Mouse (Mus musculus): ENCODE measurements around the gene Atp5b.

The Atp5b gene

GRCm38 (mm10) chr10:128096313-128096692 is 13.2 kb downstream of the Atp5b start:
- no peak for DNase-seq (ENCODE audit: low read depth in 2 of 2, low spot score in 2 of 2)

DNA sequence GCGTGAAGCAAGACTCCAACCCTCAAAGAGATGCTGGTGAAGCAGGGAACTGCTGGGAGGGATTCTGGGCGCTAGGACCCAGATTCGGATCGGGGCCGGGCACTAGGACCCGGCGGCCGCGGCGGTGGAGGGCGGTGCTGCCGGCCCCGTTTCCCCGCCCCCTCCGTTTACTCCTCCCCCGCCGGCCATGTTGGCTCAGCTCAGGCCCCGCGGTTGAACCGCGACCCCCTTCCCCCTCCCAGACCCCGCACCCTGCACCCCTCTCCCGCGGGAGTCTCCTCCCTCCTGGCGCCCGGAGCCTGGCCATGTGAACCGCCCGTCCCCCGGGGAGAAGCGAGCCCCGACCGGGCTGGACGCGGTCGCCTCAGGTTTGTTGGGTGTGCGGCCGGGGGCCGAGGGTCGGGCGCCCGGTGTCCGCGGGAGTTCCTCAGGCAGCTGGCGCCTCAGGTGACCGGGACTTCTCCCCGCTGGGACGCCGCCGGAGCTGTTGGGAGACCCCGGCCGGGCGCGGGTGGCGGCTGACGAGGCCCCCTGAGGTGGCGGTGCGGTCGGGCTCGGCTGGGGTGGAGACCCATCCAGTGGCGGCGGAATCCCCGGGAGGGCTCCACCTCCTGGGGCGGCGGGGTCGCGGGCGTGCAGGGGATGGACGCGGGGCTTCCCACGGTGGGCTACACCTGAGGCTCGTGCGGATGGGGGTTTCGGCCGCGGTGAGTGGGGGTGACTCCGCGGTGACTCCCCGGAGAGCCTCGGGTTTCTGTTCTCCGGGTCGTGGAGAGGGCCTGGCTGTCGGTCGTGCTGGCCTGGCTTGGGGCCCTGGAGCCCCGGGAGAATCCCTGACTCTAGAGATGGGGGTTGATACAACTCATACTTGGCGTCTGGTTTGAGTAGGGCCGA is 13.9 kb downstream of the Atp5b start:
- peak; percentile 69 to 76 for DNase-seq (ENCODE audit: low read depth in 2 of 2, low spot score in 2 of 2)

DNA sequence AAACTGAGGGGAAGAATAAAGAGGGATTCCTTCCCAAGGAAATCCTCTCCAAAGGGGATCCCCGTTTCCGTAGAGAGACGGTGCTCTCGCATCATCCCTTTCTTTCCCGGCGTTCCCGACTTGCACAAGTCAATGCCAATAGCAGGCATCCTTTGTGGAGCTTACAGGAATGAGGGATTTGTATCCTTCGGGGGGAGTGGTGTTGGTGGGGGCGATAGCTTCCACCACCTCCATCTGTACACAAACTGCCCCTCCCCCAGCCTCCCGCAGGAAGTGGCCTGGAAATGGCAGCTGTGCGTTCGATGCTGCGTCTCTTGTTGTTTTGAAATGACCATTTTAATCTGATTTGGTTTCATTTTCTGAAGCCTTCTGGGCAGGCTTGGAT is 14.5 kb downstream of the Atp5b start:
- peak; percentile 23 to 58 for DNase-seq (ENCODE audit: low read depth in 2 of 2, low spot score in 2 of 2)

- DNase-seq (ENCODE audit: low read depth in 2 of 2, low spot score in 2 of 2) = no peak
Observed at GRCm38 (mm10) chr10:128110103-128110761, 27.2 kb downstream of the Atp5b start.

DNA sequence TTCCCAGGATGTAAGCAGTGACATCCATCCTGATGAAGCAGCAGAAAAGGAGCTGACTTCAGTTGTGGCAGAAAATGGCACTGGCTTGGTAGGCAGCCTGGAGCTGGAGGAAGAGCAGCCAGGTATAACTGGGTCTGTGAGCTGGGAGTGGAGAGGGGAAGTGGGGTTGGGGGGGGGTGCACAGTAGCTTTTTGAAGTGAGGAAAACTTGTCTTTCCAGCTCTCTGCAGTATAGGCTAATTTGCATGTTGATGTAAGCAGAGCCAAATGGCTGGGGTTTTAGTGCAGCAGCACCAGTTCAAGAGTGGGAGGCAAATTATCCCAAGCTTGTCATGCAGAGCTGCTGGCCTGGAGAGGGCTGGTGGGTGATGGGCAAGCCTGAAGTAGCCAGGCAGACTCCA is 28.2 kb downstream of the Atp5b start:
- no peak for DNase-seq (ENCODE audit: low read depth in 2 of 2, low spot score in 2 of 2)

GRCm38 (mm10) chr10:128123833-128124232 is 40.8 kb downstream of the Atp5b start:
- no peak for DNase-seq (ENCODE audit: low read depth in 2 of 2, low spot score in 2 of 2)

GRCm38 (mm10) chr10:128124831-128125230 is 41.8 kb downstream of the Atp5b start:
- no peak for DNase-seq (ENCODE audit: low read depth in 2 of 2, low spot score in 2 of 2)

GRCm38 (mm10) chr10:128125951-128126350 is 42.9 kb downstream of the Atp5b start:
- DNase-seq (ENCODE audit: low read depth in 2 of 2, low spot score in 2 of 2) = no peak

GRCm38 (mm10) chr10:128127497-128127896 is 44.4 kb downstream of the Atp5b start:
- no peak for DNase-seq (ENCODE audit: low read depth in 2 of 2, low spot score in 2 of 2)

- DNase-seq (ENCODE audit: low read depth in 2 of 2, low spot score in 2 of 2) = no peak
Observed at GRCm38 (mm10) chr10:128128143-128128542, 45.1 kb downstream of the Atp5b start.

DNA sequence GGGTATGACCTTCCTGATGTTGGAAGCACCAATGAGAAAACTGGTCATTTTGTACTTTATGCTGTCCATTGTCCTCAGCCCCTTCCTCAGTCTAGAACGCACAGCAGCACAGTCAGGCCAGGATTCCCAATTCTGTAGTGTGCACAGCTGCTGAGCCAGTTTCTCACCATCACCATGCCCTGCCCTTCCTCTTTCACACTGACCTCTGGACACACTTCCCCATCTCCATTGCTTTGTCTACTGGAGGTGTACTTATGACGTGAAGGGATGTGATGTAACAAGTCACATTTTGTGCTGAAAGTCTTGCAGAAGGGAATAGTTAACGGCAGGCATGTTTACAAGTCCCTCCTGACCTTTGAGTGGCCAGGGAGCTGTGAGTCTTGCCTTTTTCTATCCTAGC is 48.2 kb downstream of the Atp5b start:
- no peak for DNase-seq (ENCODE audit: low read depth in 2 of 2, low spot score in 2 of 2)

DNA sequence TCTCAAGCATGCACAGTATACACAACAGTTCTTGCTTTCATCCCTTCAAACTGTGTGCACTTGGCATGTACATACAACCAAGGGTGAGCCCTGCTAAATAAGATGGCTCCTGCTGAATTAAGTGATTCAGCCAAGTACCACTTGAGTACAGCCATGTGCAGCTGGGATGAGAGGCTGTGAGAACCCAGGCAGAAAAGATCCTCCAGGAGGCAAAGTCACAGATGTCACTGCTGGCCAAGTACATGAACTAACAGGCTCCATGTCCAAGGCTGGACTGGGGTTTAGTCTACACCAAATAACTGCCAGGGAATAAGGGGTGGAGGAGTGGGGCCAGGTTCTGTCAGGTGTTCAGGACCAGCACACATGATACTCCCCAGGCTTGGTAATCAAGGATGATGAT is 48.7 kb downstream of the Atp5b start:
- no peak for DNase-seq (ENCODE audit: low read depth in 2 of 2, low spot score in 2 of 2)

- DNase-seq (ENCODE audit: low read depth in 2 of 2, low spot score in 2 of 2) = no peak
Observed at GRCm38 (mm10) chr10:128133650-128134332, 50.7 kb downstream of the Atp5b start.

DNA sequence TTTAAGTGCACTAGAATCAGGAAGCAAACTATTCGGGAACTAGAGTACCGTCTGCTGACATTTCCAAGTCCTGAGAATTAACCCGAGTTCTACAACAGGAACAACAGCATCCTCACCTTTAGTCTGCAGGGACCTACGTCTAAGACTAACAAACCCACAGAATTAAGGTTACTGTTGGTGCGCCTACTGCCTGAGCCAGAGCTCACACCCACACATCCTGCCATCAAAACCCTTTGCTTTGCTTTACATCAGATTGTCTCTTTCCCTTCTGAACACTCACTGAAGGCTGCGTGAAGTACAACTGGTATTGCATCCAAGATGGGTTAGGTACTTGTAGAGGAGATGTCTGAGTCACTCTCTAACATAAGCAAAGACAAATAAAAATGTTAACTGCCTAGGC is 52.3 kb downstream of the Atp5b start:
- DNase-seq (ENCODE audit: low read depth in 2 of 2, low spot score in 2 of 2) = peak in 1 of 2 experiments; percentile 25
